Mouse (Mus musculus): ENCODE data around the gene Rtf1.

The Rtf1 gene

DNA sequence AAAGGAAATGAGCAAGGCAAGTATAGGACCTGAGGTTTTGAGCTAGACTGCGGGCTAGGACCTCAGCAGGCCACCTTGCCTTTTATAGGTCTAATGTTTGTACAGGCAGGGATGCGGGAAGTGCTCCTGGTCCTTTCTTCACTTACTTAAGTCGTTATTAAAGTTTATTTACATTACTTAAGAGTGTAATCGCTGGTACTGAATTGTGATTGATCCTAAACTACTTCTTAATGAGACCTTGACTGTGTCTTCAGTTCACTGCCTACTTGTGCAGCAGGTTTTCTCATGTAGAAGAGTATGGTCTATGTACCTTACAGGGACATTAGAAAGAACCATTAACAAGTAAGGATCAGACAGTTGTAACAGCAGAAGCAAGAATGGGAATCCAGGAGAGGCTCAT lies 55.9 kb downstream of the Rtf1 start:
- DNase-seq (ENCODE audit: low spot score in 2 of 2) = no peak

- peak in 1 of 2 experiments; percentile 8 for DNase-seq (ENCODE audit: low spot score in 2 of 2)
These were observed 62.3 kb downstream of the Rtf1 start for GRCm38 (mm10) chr2:119737124-119737523.

DNA sequence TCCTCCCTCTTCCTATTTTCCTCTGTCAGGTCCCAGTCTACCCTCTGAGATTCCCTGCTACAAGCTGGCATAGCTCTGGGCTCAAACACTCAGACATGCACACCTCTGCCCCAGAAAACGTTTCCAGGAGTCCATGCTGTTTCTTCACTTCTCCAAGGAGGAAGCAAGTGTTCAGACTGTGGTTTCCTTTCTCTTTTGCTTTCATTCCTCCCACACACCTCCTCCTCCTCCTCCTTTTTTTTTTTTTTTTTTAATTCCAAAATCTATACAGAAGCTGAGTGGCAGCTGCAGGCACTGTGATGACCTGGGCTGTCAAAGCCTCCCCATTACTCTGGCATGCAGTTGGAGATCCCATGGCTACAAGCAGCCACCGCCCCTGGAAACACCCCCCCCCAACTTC lies 65.7 kb downstream of the Rtf1 start:
- no peak for DNase-seq (ENCODE audit: low spot score in 2 of 2)

- peak; percentile 35 to 37 for DNase-seq (ENCODE audit: low spot score in 2 of 2)
These were observed 66.9 kb downstream of the Rtf1 start, which contains the start of gene Itpka for GRCm38 (mm10) chr2:119741581-119742411. Itpka (plus strand) TSS chr2:119742337.

DNA sequence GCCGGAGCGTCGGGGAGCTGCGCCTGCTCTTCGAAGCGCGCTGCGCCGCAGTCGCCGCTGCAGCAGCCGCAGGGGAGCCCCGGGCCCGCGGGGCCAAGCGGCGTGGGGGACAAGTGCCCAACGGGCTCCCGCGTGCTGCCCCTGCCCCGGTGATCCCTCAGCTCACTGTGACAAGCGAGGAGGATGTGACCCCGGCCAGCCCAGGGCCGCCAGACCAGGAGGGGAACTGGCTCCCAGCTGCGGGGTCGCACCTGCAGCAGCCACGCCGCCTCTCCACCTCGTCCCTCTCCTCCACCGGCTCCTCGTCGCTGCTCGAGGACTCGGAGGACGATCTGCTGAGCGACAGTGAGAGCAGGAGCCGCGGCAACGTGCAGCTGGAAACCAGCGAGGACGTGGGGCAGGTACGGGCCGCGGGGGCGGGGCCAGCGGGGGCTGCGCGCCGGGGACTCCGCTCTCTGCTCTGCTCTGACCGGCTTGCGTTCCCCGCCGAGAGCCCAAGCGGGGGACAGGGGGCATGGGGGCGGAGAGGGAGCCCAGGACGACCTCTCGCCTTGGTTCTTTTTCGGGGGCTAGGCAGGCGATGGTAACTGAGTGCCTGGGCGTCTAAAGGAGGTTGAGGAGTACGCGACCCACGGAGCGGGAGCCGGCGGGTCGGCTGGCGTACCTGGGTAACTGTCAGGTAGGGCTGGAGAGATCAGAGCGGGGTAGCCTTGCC lies 67.8 kb downstream of the Rtf1 start:
- peak; percentile 13 to 18 for DNase-seq (ENCODE audit: low spot score in 2 of 2)

- DNase-seq (ENCODE audit: low spot score in 2 of 2) = no peak
These were observed 68.4 kb downstream of the Rtf1 start for GRCm38 (mm10) chr2:119743176-119743807.

DNA sequence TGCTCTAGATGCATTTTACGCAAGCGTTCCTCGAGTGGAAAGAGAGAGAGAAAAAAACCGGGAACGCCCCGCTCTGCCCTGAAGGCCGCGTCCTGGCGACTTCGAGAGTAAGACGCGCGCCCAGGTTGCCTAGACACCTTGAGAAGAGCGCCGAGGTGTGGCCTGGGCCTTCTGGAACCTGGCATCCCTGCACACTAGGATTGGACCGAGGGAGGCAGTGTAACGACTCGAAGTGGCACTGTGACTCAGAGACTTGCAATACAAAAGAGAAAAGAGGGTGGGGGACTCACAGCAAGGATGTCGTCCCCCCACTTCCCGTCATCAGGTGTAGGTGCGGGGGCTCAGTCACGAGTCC lies 68.9 kb downstream of the Rtf1 start:
- no peak for DNase-seq (ENCODE audit: low spot score in 2 of 2)

- DNase-seq (ENCODE audit: low spot score in 2 of 2) = peak; percentile 43 to 53
These were observed 69.6 kb downstream of the Rtf1 start for GRCm38 (mm10) chr2:119744163-119745111.

GRCm38 (mm10) chr2:119745281-119745680 lies 70.4 kb downstream of the Rtf1 start:
- no peak for DNase-seq (ENCODE audit: low spot score in 2 of 2)

GRCm38 (mm10) chr2:119747554-119747953 lies 72.7 kb downstream of the Rtf1 start:
- DNase-seq (ENCODE audit: low spot score in 2 of 2) = no peak

GRCm38 (mm10) chr2:119749260-119749659 lies 74.4 kb downstream of the Rtf1 start:
- no peak for DNase-seq (ENCODE audit: low spot score in 2 of 2)

DNA sequence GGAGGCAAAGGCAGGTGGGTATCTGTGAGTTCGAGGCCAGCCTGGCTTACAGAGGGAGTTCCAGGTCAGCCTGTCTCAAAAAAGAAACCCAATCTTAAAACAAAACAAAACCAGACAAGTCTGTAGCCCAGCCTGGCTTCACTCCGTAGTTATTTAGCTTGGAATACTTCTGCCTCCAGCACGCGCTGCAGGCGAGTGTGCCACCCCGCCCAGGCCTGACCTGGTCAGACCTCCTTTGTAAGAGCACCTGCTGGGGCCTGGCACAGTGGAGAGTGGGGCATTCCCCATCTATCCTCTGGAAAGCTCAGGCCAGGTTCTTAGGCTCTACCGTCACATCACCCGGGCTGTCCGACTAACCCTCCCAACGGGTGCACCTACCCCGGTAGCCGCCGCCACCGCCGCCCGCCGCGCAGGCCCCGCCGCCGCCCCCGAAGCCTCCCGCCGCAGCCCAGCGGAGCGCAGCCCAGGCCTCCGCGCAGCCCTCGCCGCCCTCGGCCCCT lies 82.8 kb downstream of the Rtf1 start:
- DNase-seq (ENCODE audit: low spot score in 2 of 2) = no peak

GRCm38 (mm10) chr2:119758101-119758843 lies 83.4 kb downstream of the Rtf1 start:
- DNase-seq (ENCODE audit: low spot score in 2 of 2) = peak; percentile 15 to 24

GRCm38 (mm10) chr2:119758844-119759835 lies 84.3 kb downstream of the Rtf1 start:
- no peak for DNase-seq (ENCODE audit: low spot score in 2 of 2)

GRCm38 (mm10) chr2:119760251-119760650 lies 85.4 kb downstream of the Rtf1 start, which contains the start of gene Ltk:
Ltk (minus strand) TSS chr2:119760431.
- DNase-seq (ENCODE audit: low spot score in 2 of 2) = no peak

- no peak for DNase-seq (ENCODE audit: low spot score in 2 of 2)
These were observed 87.4 kb downstream of the Rtf1 start for GRCm38 (mm10) chr2:119762276-119762675.

GRCm38 (mm10) chr2:119763924-119764323 lies 89.1 kb downstream of the Rtf1 start:
- no peak for DNase-seq (ENCODE audit: low spot score in 2 of 2)

- DNase-seq (ENCODE audit: low spot score in 2 of 2) = no peak
These were observed 92.4 kb downstream of the Rtf1 start for GRCm38 (mm10) chr2:119767246-119767645.

Data from urinary bladder, postnatal 36 days (tissue).